Mouse (Mus musculus) neural tube, embryonic 14.5 days (tissue): ENCODE measurements at regions not wholly inside any gene's neighbourhood (a gene's known extent, or its start where the extent isn't known, plus 50 kb on each side); places are given as distances from the start of the nearest gene placed in this dataset.
"Not testable (repeated sequence)": the region's sequence is repeated elsewhere in the genome, so short reads cannot be mapped to it uniquely, and the experiment has no call there.

Experiments
- ATAC-seq: fragments of 200-750 bp; cut with Nextera tagmentation; 2 replicates; pipeline ENCODE4 v1.8.0; 2017; ENCODE audit warnings: low read depth, mild to moderate bottlenecking, moderate TSS enrichment, moderate library complexity
- H3K27ac ChIP-seq: fragments of 300-500 bp; sonication (generic); 2 replicates; pipeline ENCODE4 v1.5.1; 2014; ENCODE audit warnings: low read depth, mild to moderate bottlenecking, control low read depth, low read length, moderate library complexity, mixed read lengths
- H3K27me3 ChIP-seq: fragments of 300-500 bp; sonication (generic); 2 replicates; pipeline ENCODE4 v1.6.1; 2014; ENCODE audit warnings: low read length; ENCODE audit not compliant: control insufficient read depth, insufficient read depth
- H3K36me3 ChIP-seq: fragments of 300-500 bp; sonication (generic); 2 replicates; pipeline ENCODE4 v1.6.1; 2014; ENCODE audit warnings: low read length, mixed read lengths; ENCODE audit not compliant: control insufficient read depth, insufficient read depth
- H3K4me1 ChIP-seq: fragments of 300-500 bp; sonication (generic); 2 replicates; pipeline ENCODE4 v1.6.1; 2014; ENCODE audit warnings: low read length; ENCODE audit not compliant: control insufficient read depth, insufficient read depth
- H3K4me2 ChIP-seq: fragments of 300-500 bp; sonication (generic); 2 replicates; pipeline ENCODE4 v1.6.1; 2014; ENCODE audit warnings: mild to moderate bottlenecking, low read depth, low read length, control low read depth
- H3K4me3 ChIP-seq: fragments of 300-500 bp; sonication (generic); 2 replicates; pipeline ENCODE4 v1.5.1; 2014; ENCODE audit warnings: low read depth, low read length, control low read depth, mixed read lengths
- H3K9ac ChIP-seq: fragments of 300-500 bp; sonication (generic); replicated peaks from 2 replicates; pipeline ENCODE4 v1.6.1; 2014; ENCODE audit warnings: low read depth, mild to moderate bottlenecking, control low read depth, low read length, mixed read lengths
- H3K9me3 ChIP-seq: fragments of 300-500 bp; sonication (generic); 2 replicates; pipeline ENCODE4 v1.6.1; 2016; ENCODE audit warnings: low read length; ENCODE audit not compliant: control insufficient read depth
- WGBS: fragments of 180-500 bp; shearing (Covaris S2); extraction: QIAGEN DNeasy Blood & Tissue Kit; methylation state at CpG from one replicate; pipeline ENCODE4 v1.1.7; 2014; 5-methylcytosine and 5-hydroxymethylcytosine counted together

DNA sequence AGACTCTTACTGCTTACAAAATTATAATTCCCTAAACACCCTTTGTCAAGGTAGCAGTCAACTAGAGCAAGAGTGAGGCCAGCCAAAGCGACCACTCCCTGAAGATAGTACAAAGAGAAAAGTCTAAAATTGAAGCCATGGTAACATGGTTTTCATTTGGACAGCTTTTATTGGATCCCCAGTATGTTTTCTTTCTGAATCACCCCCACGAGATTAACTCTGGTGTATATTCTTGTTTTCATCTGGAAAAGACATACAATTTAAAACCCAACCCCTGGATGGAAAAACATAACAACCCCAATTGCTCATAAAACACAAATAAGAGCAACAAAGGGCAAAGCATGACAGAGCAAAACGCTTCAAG is 1339.0 kb downstream of the Zfp704 start:
- H3K4me3 ChIP-seq, result no peak overlapping the region
- ATAC-seq, result no peak; the same call in 1 of the 2 replicates
- no peaks in the 10 kb centered on the region for H3K36me3 ChIP-seq
- no peaks in the 10 kb centered on the region for H3K4me1 ChIP-seq
- H3K27ac ChIP-seq, result no peak overlapping the region
- no peaks in the 10 kb centered on the region for H3K9me3 ChIP-seq
- 72% methylated on average over 3 of the region's 3 CpGs for WGBS
- no peak overlapping the region for H3K9ac ChIP-seq
- no peaks in the 10 kb centered on the region for H3K27me3 ChIP-seq
- no peak overlapping the region for H3K4me2 ChIP-seq

GRCm38 (mm10) chr3:8270009-8270934 is 1339.6 kb downstream of the Zfp704 start:
- no peak overlapping the region for H3K9ac ChIP-seq
- H3K4me2 ChIP-seq, result no peak overlapping the region
- ATAC-seq, result no peak; the same call in 1 of the 2 replicates
- no peak overlapping the region for H3K4me3 ChIP-seq
- H3K36me3 ChIP-seq, result no peaks in the 10 kb centered on the region
- no peaks in the 10 kb centered on the region for H3K27me3 ChIP-seq
- no peaks in the 10 kb centered on the region for H3K9me3 ChIP-seq
- 45% methylated on average over 1 of the region's 1 CpGs for WGBS
- no peak overlapping the region for H3K27ac ChIP-seq
- H3K4me1 ChIP-seq, result no peaks in the 10 kb centered on the region

DNA sequence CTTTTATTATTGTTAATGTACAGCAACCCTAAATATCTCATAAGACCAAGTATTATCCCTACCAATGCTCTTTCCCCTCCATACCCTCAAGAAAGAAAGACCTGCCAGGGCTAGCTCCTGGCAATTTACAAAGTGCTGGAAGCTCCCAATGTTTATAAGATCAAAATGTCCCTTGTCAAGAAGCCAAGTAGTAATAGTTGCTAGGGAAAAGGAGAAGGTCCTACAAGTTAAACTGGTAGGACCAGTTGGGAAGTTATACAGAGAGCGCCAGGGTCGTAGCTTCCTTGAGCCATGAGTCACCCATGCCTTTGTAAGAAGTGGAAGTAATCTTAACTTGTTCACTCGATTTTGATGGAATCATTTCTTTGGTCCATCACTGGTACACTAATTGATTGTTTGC is 1344.1 kb downstream of the Zfp704 start:
- ATAC-seq, result no peak
- H3K4me2 ChIP-seq, result no peak overlapping the region
- no peak overlapping the region for H3K9ac ChIP-seq
- no peaks in the 10 kb centered on the region for H3K27me3 ChIP-seq
- no peak overlapping the region for H3K27ac ChIP-seq
- H3K4me1 ChIP-seq, result no peaks in the 10 kb centered on the region
- no peaks in the 10 kb centered on the region for H3K36me3 ChIP-seq
- no peak overlapping the region for H3K4me3 ChIP-seq
- 91% methylated on average over 3 of the region's 3 CpGs for WGBS
- H3K9me3 ChIP-seq, result no peaks in the 10 kb centered on the region

GRCm38 (mm10) chr3:8264366-8265033 is 1345.4 kb downstream of the Zfp704 start:
- H3K4me3 ChIP-seq, result no peak overlapping the region
- no peak overlapping the region for H3K27ac ChIP-seq
- 60% methylated on average over 4 of the region's 4 CpGs for whole genome bisulfite sequencing
- H3K36me3 ChIP-seq, result no peaks in the 10 kb centered on the region
- no peak for ATAC-seq
- H3K27me3 ChIP-seq, result no peaks in the 10 kb centered on the region
- no peak overlapping the region for H3K4me2 ChIP-seq
- H3K4me1 ChIP-seq, result no peaks in the 10 kb centered on the region
- no peak overlapping the region for H3K9ac ChIP-seq
- no peaks in the 10 kb centered on the region for H3K9me3 ChIP-seq

DNA sequence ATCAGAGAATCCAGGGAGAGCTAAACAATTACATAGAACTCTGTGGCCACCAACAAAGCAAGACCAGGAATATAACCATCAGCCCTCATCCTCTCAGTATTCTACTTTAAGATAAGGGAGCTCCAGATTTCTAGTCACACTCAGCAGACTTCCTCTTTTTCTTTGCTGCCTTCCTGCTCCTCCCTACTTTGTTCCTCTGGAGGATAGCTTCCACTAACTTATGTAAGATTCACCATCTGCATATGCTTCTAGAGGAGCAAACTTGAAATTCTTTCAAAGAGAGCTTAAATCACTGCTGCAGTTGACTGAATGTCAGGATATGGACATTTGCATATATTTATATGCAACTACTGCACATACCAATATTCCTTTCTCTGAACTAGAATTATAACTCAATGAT is 1352.6 kb downstream of the Zfp704 start:
- Histone ChIP-seq H3K4me2 (no peak overlapping the region), H3K9me3 (no peaks in the 10 kb centered on the region), H3K36me3 (no peaks in the 10 kb centered on the region), H3K27me3 (no peaks in the 10 kb centered on the region), H3K27ac (no peak overlapping the region), H3K4me3 (no peak overlapping the region), H3K9ac (no peak overlapping the region), H3K4me1 (no peaks in the 10 kb centered on the region)
- ATAC-seq, result no peak

- Histone ChIP-seq H3K27ac (no peak overlapping the region), H3K27me3 (no peaks in the 10 kb centered on the region), H3K4me1 (no peaks in the 10 kb centered on the region), H3K9me3 (no peaks in the 10 kb centered on the region), H3K9ac (no peak overlapping the region), H3K4me2 (no peak overlapping the region), H3K36me3 (no peaks in the 10 kb centered on the region), H3K4me3 (no peak overlapping the region)
- ATAC-seq, result no peak
- 87% methylated on average over 2 of the region's 2 CpGs for WGBS
Measured at GRCm38 (mm10) chr3:8252311-8252710, 1357.6 kb downstream of the Zfp704 start.

DNA sequence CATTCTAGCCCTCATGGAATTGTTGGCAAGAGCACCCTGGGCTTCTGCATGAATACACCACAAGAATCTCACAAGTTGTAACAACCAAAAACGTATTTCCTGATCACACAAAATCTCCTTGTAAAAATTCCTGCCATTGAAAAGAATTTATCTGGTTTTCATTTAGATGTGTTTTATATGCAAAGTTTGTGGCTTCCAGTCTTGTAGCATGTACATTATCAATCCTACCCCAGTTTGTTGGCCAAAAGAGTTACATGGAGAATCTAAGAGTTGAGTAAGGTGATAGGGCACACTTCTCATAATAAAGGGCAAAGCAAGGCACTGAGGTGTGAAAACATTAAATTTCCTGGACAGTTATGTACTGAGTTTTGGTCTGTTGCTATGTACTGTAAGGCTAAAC is 1361.0 kb downstream of the Zfp704 start:
- no peak overlapping the region for H3K9ac ChIP-seq
- no peaks in the 10 kb centered on the region for H3K4me1 ChIP-seq
- no peak for ATAC-seq
- no peaks in the 10 kb centered on the region for H3K9me3 ChIP-seq
- 78% methylated on average over 1 of the region's 1 CpGs for WGBS
- no peak overlapping the region for H3K4me2 ChIP-seq
- no peak overlapping the region for H3K4me3 ChIP-seq
- no peak overlapping the region for H3K27ac ChIP-seq
- H3K36me3 ChIP-seq, result no peaks in the 10 kb centered on the region
- no peaks in the 10 kb centered on the region for H3K27me3 ChIP-seq

DNA sequence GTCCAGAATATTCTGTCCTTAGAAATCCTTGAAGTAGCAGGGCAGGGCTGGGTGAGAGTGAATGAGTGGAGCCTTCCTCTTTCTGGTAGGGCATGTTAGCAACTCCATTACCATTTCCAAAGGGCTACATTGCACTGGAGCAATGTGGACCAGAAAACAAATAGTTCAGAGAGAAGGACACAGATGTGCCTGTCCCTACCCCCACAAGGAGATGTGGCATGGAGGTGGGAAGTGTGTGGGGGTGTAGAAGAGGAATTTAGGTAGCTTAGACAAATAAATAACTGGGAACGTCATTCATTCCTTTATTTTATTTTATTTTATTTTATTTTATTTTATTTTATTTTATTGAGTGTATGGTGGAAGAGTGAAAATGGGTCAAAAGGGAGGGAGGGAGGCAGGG is 1364.1 kb downstream of the Zfp704 start:
- not testable (repeated sequence) for H3K27me3 ChIP-seq, H3K36me3 ChIP-seq, H3K4me2 ChIP-seq, H3K9me3 ChIP-seq, H3K4me1 ChIP-seq, ATAC-seq, H3K27ac ChIP-seq, H3K4me3 ChIP-seq, H3K9ac ChIP-seq
- WGBS, result 30% methylated on average over 1 of the region's 1 CpGs

DNA sequence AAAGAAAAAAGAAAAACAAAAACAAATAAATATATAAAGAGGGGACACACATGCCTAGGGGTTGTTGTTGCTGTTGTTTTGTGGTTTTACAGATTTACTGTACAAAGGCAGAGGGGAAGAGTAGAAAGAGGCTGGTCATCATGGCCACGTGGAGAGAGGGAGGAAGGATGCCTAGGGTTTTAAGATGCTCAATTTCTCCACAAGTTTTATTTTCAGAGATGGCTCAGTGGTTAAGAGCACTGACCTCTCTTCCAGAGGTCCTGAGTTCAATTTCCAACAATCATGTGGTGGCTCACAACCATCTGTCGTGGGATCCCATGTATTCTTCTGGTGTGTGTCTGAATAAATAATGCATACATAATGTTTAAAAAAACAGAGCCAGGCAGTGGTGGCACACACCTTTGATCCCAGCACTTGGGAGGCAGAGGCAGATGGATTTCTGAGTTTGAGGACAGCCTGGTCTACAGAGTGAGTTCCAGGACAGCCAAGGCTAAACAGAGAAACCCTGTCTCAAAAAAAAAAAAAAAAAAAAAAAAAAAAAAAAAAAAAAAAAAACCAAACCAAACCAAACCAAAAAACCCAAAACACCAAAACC is 1364.6 kb downstream of the Zfp704 start:
- H3K4me3 ChIP-seq, H3K36me3 ChIP-seq, H3K9me3 ChIP-seq, H3K4me2 ChIP-seq, H3K27ac ChIP-seq, H3K4me1 ChIP-seq, H3K27me3 ChIP-seq, H3K9ac ChIP-seq: not testable (repeated sequence)
- WGBS, result 69% methylated on average over 2 of the region's 2 CpGs
- peak; percentile 74; the same call in 1 of the 2 replicates for ATAC-seq
